Mouse (Mus musculus) CH12.LX (cell line): ENCODE data around the gene Mapkapk2.

ENCODE experiments used
- CHD2 ChIP-seq: IDR thresholded peaks from 2 replicates; pipeline ENCODE4 v1.6.1; 2011; ENCODE audit warnings: low read length, improper control_type of control experiment
- CTCF ChIP-seq, 2 experiments: IDR thresholded peaks in 1 of 2; conservative IDR thresholded peaks in 1 of 2; 2 replicates each; pipeline ENCODE4 v1.5.1; 2011 to 2012; ENCODE audit warnings: low read depth in 2 of 2, low read length in 2 of 2, improper control_type of control experiment in 1 of 2, inconsistent platforms in 1 of 2, mild to moderate bottlenecking in 1 of 2, moderate library complexity in 1 of 2
- EP300 ChIP-seq: IDR thresholded peaks from 2 replicates; pipeline ENCODE4 v1.6.1; 2011; ENCODE audit warnings: low read length, improper control_type of control experiment
- MAZ ChIP-seq: IDR thresholded peaks from 2 replicates; pipeline ENCODE4 v1.6.1; 2012; ENCODE audit warnings: low read depth, mild to moderate bottlenecking, inconsistent platforms, low read length, improper control_type of control experiment, moderate library complexity
- POLR2A ChIP-seq: IDR thresholded peaks from 2 replicates; pipeline ENCODE4 v1.6.1; 2011; ENCODE audit warnings: low read depth, mild to moderate bottlenecking, improper control_type of control experiment, low read length
- USF2 ChIP-seq: conservative IDR thresholded peaks from 2 replicates; pipeline ENCODE4 v1.6.1; 2011; ENCODE audit warnings: low read depth, low read length, improper control_type of control experiment
- ZKSCAN1 ChIP-seq: IDR thresholded peaks from 2 replicates; pipeline ENCODE4 v1.6.1; 2012; ENCODE audit warnings: low read depth, inconsistent platforms, low read length, improper control_type of control experiment, borderline replicate concordance

DNA sequence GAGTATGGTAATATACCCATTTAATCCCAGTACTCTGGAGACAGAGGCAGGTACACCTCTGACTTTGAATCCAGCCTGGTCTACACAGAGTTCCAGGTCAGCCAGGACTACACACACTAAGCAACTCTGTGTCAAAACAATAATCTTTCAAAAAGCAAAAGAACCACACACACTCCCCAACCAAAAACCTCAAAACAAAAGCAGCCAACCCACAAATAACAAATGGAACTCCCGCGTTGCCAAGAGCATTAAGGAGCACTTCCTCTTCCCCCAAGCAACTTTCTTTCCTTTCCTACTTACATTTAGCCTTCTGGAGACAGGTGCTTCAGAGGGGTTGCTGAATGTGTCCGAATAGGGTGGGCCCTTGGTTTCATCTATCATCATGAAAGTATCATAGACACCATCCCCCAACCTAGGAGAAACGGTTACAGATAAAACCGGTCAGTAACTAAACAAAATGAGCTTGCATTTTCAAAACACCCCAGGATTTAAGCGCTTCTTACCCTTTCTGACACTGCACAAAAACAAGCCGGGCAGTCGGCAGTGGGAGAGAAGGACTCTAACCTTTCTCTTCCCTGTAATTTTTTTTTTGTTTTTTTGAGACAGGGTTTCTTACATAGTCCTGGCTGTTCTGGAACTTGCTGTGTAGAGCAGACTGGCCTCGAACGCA, 38.5 kb upstream of the Mapkapk2 start:
- TF ChIP-seq CTCF (conservative IDR thresholded peaks at IDR 0.05 in 1 of 2, IDR thresholded peaks at IDR 0.05 in 1 of 2; ENCODE audit: low read depth in 2 of 2, low read length in 2 of 2) = no peak
- no peak for TF ChIP-seq USF2
- peak; percentile 57; the same call in 1 of the 2 replicates for TF ChIP-seq EP300
- TF ChIP-seq MAZ = no peak
- no peak for TF ChIP-seq POLR2A
- no peak for TF ChIP-seq ZKSCAN1
- TF ChIP-seq CHD2 = no peak
